Mouse (Mus musculus): ENCODE measurements at regions not wholly inside any gene's neighbourhood (a gene's known extent, or its start where the extent isn't known, plus 50 kb on each side); places are given as distances from the start of the nearest gene placed in this dataset.
"Not testable (repeated sequence)": the region's sequence is repeated elsewhere in the genome, so short reads cannot be mapped to it uniquely, and the experiment has no call there.

- no peak for DNase-seq (ENCODE audit: low spot score in 2 of 2)
Measured at GRCm38 (mm10) chr7:116596914-116597313, 92.7 kb downstream of the Nucb2 start.

GRCm38 (mm10) chr7:116600340-116600739, 96.2 kb downstream of the Nucb2 start:
- DNase-seq (ENCODE audit: low spot score in 2 of 2) = no peak

DNA sequence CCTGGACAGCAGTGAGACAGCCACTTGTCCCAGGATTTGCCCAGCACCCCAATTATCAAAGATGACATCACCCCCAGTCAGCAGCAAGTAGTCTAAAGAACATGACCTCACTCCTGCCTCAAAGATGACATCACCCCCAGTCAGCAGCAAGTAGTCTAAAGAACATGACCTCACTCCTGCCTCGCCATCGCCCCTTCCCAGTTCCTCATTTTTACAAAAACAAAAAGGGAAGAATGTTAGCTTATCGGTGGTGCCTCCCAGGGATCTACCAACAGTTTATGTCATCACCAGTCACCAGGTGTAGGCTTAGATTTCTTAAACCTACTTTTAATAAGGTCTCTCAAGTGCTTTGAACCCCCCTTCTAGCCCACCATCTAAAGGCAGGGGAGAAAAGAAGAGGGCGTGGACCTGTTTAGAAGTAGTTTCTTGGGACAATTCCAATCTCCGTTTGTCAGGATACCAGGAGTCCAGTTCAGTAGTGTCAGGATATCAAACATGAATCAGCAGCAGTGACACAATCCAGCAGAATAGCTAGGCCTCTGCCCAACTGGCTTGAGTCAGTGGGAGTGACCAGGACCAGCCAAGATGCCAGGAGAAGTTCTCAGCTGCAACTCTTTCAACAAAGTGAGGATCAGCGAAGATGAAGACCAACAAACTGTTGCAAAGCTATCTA, 99.1 kb downstream of the Nucb2 start:
- DNase-seq (ENCODE audit: low spot score in 2 of 2) = no peak

DNA sequence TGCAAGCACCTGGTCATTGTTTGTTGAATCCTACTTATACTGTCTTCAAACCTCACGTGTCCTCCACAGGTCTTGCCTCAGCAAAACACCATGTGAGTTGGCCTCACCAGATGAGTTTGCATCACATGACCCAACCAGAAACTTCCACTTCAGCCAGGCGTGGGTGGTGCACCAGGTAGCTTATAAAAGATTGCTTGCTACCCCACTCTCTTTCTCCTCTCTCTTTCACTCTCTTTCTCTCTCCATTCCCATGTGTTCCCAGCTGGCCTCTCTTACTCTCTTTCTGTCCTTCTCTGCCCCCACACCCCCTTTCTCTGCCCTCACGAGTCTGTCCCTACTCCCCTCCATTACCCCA, 99.6 kb downstream of the Nucb2 start:
- no peak for DNase-seq (ENCODE audit: low spot score in 2 of 2)

DNA sequence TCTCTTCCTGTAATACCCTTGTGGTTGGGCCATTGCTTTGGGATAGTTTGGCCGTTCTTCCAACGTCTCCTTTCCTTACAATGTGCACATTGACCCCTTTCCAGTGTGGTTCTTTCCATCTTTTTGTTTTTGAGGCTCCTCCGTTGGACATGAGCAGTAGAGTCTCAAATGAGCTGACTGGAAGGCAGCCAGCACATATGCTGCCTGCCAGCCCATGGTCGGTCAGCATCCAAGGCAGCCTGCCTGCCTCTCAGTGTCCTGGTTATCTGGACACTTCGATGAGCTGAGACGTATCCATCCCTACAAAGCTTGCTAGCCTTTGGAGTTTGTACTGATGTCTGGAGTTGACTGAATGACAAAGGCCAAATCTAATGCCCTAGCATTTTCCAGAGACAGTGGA, 102.1 kb downstream of the Nucb2 start:
- no peak for DNase-seq (ENCODE audit: low spot score in 2 of 2)

DNA sequence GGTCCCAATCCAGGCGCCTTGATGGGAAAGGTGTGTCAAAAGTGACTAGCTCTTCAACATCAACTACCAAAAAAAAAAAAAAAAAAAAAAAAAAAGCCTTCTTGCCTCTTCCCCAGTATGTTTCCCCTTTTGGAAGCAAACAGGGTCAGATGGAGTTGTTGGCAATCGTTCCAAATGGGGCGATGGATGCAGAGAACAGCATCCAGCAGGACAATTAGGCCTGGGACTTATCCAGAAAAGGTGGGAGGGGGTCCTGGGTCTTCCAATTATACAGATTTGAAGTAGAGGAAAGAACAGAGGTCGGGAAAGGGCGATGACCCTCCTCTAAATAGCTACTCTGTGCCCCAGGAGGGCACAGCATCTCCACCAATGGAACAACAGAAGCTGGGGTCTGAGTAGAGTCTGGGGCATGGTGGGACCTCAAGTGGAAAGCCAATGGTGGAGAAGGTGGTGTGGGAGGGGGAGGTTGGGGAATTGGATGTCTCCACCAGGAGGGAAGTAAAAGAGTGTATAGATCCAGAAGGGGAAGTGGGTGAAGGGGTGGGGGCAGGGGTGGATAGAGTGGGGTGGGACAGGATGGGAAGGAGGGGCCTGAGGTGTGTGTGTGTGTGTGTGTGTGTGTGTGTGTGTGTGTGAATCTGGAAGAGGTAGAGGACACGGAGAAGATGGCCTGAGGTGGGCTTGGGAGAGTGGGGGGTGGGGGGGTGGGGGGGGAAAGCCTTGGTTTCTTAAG, 102.7 kb downstream of the Nucb2 start:
- DNase-seq (ENCODE audit: low spot score in 2 of 2) = no peak

GRCm38 (mm10) chr7:116607628-116608225, 103.6 kb downstream of the Nucb2 start:
- no peak for DNase-seq (ENCODE audit: low spot score in 2 of 2)

DNA sequence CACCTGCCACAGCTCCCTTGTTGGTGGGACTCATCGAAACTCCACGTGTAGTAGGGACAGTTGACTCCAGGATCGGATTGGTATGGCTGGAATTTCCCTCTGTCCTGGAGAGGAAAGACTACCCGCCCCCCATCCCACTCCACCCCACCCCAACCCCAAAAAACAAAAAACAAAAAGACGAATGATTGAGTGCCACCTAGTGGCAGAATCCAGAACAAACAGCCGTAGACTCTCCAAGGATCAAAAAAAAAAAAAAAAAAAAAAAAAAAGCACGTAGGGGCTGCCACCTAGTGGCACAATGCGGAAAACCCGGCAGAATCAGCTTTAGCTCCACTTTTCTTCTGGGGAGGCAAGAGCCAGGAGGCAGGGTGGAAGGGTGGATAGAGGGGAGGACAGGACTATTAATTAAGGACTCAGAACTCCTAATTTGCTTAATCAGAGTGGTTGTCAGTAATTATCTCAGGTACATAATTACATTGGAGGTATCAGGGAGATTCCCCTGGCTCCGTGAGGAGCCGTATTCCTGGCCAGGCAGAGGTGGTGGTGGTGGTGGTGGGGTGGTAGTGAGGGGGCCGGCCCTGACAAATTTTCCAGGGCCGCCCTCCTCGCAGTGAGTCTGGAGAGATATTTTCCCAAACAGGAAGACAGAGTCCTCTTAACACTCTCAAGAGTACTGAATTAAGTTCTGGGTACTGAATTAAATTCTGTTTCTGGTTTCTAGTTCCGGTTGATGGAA, 104.3 kb downstream of the Nucb2 start:
- DNase-seq (ENCODE audit: low spot score in 2 of 2) = peak; percentile 42 to 70

DNA sequence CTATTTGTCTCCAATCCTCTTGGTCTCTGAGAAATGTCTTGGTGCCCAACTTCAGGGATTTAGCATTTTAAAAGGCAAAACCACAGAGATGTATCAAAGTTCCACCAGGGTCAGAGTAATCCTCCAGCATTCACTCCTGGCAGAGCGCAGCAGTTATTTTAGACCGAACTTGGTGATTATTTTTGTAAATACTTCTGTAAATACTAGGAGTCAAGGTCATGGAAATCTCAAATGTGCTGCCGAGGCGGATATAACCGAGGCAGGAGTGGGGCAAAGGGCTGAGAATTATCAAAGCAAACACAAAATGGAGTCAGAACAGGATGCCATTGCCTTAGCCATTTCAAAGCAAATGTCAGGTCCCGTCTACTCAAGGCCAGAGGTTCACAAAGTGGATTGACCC, 105.2 kb downstream of the Nucb2 start:
- no peak for DNase-seq (ENCODE audit: low spot score in 2 of 2)

DNA sequence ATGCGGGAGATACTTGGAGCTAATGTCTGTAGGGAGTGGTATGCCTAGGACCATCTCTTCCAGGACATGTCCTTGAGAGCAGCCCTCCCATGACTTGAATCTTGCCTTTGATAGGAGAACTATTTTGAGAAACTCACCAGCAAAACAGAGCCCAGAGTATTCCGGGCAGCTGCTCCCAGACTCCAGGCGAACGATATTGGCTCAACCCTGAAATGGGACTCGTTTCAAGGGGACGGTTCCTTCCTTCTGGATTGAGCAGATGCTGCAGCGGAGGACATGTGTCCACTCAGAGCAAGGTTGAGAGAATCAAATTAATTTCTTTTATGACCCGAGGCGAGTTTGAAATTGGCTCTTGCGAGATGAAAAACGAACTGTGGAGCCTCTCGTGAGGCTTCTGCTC, 105.7 kb downstream of the Nucb2 start:
- no peak for DNase-seq (ENCODE audit: low spot score in 2 of 2)

DNA sequence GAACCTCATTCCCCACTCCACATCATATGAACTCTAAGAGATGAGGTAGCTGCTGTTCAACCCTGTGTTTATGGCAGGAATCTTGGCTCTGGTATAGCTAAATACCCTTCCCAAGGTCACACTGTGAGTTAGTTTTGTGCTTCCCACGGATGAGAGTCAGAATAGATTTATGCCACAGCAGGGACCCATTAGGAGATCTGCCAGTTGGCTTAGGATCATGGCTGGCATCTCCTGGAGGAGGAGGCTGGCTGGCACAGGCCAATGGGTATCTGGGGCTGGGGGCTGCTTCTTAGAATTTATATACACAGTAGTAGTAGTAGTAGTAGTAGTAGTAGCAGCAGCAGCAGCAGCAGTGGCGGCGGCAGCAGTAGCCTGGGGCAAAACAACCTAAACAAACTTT, 111.8 kb downstream of the Nucb2 start:
- peak in 1 of 2 experiments; percentile 39 for DNase-seq (ENCODE audit: low spot score in 2 of 2)

GRCm38 (mm10) chr7:116619636-116620035, 115.5 kb downstream of the Nucb2 start:
- no peak for DNase-seq (ENCODE audit: low spot score in 2 of 2)

DNA sequence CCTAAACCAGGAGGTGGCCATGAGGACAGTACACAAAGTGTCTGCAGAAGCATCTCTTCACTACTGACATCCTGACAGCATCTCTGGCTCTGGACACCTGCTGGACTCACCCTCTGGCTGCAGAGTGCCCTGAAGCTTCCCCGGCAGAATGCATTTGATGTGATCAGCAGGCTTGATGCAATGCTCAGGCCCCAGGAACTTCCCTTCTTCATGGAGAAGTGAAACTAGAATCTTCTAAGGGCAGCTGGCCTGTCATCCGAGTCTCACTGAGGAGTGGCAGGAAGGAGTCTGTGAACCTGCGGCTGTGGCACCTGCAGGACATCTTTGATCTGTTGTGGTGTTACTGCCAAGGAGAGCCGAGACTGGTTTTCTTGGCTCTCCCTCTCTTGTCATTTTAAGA, 116.2 kb downstream of the Nucb2 start:
- no peak for DNase-seq (ENCODE audit: low spot score in 2 of 2)

GRCm38 (mm10) chr7:116633210-116633609, 129.0 kb downstream of the Nucb2 start:
- no peak for DNase-seq (ENCODE audit: low spot score in 2 of 2)

GRCm38 (mm10) chr7:116644902-116645650, 140.9 kb downstream of the Nucb2 start:
- peak; percentile 58 to 77 for DNase-seq (ENCODE audit: low spot score in 2 of 2)

GRCm38 (mm10) chr7:116654466-116654865, 150.3 kb downstream of the Nucb2 start:
- no peak for DNase-seq (ENCODE audit: low spot score in 2 of 2)

GRCm38 (mm10) chr7:116657040-116657439, 152.9 kb downstream of the Nucb2 start:
- DNase-seq (ENCODE audit: low spot score in 2 of 2) = not testable (repeated sequence)

DNA sequence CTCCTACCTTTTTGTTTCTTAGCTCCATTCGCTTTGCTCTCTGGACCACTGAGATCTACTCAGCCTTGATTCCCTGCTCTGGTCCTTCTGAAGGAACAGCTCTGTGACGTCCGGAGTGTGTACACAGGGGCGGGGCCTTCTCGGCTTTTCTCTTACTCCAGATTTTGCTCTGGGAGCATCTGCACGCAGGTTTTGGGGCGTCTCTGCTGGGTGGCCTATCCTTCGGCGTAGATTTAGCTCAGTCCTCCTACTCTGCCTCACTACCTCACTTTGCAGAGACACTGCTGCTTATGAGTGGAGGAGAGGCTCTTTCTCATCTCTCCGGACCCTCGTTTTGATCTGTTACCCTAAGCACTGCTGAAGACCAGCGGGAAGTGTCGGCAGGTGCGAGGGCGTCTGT, 161.4 kb downstream of the Nucb2 start:
- no peak for DNase-seq (ENCODE audit: low spot score in 2 of 2)

GRCm38 (mm10) chr7:116674199-116675019, 170.2 kb downstream of the Nucb2 start:
- no peak for DNase-seq (ENCODE audit: low spot score in 2 of 2)

- no peak for DNase-seq (ENCODE audit: low spot score in 2 of 2)
Measured at GRCm38 (mm10) chr7:116676696-116677095, 172.5 kb downstream of the Nucb2 start.
